Mouse (Mus musculus): ENCODE measurements around the gene Igsf3. TPM values are rescaled to one million over a fixed set of nuclear protein-coding genes. Genes with fewer than 3 reads are reported as not detected.
"Not testable (repeated sequence)": the region's sequence is repeated elsewhere in the genome, so short reads cannot be mapped to it uniquely, and the experiment has no call there.

Igsf3 gene
- polyA plus RNA-seq, 1 experiment from 2014 or later = 22.7 TPM

DNA sequence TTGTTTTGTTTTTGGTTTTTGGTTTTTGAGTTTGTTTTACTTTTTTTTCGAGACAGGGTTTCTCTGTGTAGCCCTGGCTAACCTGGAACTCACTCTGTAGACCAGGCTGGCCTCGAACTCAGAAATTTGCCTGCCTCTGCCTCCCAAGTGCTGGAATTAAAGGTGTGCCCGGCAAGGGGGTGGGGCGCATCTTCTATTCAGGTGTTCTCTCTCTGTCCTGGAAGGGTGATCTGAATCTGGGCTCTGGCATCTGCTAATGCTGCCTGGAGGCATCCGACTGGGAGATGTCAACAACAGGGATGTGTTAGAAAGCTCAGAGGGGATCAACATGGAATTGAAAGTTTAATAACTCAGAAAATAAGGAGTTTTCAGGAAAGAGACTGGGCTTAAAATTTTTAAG lies 36.1 kb downstream of the Igsf3 start:
- DNase-seq (ENCODE audit: low spot score); H3K9me3 ChIP-seq (ENCODE audit: control insufficient read depth, low read length); H3K4me2 ChIP-seq (ENCODE audit: low read depth); H3K9ac ChIP-seq (ENCODE audit: low read length); H3K4me3 ChIP-seq (ENCODE audit: low read depth, low read length); H3K36me3 ChIP-seq (ENCODE audit: control insufficient read depth, insufficient read depth, low read length); H3K27me3 ChIP-seq (ENCODE audit: control insufficient read depth, insufficient read depth, low read length); ATAC-seq (ENCODE audit: insufficient read depth, low FRiP score, low TSS enrichment); H3K27ac ChIP-seq (ENCODE audit: low read depth, low read length): not testable (repeated sequence)
- H3K4me1 ChIP-seq (ENCODE audit: control insufficient read depth, insufficient read depth, low read length) = peaks cover 16% of the 10 kb centered on the region
- 94% methylated on average over 5 of the region's 5 CpGs for WGBS

DNA sequence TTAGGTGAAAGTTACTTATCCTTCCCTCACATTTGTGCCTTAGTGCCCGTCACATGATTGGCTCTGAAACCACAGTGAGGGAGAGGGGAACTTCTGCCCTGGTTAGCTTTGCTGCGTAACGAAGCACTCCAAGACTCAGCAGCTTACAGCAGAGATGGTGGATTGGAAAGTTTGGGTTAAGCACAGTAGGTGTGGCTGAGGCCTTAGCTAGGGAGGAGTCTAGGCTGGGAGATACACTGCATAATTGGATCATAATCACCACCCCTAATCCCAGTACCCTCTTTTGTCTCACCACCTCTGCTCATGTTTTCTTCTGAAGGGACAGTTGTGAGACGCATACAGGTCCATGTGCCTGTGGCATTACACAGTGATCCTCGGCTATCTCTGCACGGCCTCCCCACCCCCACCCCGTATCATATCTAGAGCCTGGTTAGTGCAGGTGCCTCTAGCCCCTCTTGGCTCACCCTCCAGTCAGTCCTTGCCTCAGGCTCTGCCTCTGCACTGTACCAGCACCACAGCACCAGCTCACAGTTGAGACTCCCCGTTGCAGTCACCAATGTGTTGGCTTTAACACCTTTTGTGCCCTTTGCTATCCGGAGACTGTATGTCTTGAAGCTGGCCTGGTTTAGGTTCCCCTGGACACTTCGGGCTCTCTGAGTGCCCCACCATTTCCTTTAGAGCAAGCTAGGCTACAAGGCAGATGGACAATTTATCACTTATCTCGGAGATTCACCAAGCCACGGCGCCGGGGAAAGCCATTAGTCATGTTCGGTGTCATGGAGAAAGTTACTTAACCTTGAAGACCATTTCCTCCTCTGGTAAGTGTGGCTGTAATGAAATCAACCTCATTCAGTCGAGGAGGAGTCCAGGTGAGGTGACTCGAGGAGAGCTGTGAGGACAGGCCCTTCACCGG lies 42.1 kb downstream of the Igsf3 start:
- ATAC-seq (ENCODE audit: insufficient read depth, low FRiP score, low TSS enrichment) (no peak), DNase-seq (ENCODE audit: low spot score) (no peak)
- Histone ChIP-seq H3K9ac (ENCODE audit: low read length) (no peak overlapping the region), H3K4me3 (ENCODE audit: low read depth, low read length) (no peak overlapping the region), H3K36me3 (ENCODE audit: control insufficient read depth, insufficient read depth, low read length) (no peaks in the 10 kb centered on the region), H3K9me3 (ENCODE audit: control insufficient read depth, low read length) (no peaks in the 10 kb centered on the region), H3K27ac (ENCODE audit: low read depth, low read length) (no peak overlapping the region), H3K4me1 (ENCODE audit: control insufficient read depth, insufficient read depth, low read length) (peaks cover 2% of the 10 kb centered on the region; the same call in 1 of the 2 replicates), H3K4me2 (ENCODE audit: low read depth) (no peak overlapping the region), H3K27me3 (ENCODE audit: control insufficient read depth, insufficient read depth, low read length) (no peaks in the 10 kb centered on the region)
- 68% methylated on average over 18 of the region's 18 CpGs for WGBS

- no peak overlapping the region for H3K4me3 ChIP-seq (ENCODE audit: low read depth, low read length)
- ATAC-seq (ENCODE audit: insufficient read depth, low FRiP score, low TSS enrichment) = no peak
- 76% methylated on average over 10 of the region's 10 CpGs for WGBS
Observed at GRCm38 (mm10) chr3:101419653-101419994, 42.7 kb downstream of the Igsf3 start.

GRCm38 (mm10) chr3:101423188-101423587 lies 46.3 kb downstream of the Igsf3 start:
- Histone ChIP-seq H3K9ac (ENCODE audit: low read length) (no peak overlapping the region), H3K9me3 (ENCODE audit: control insufficient read depth, low read length) (no peaks in the 10 kb centered on the region), H3K36me3 (ENCODE audit: control insufficient read depth, insufficient read depth, low read length) (peaks cover 8% of the 10 kb centered on the region), H3K27me3 (ENCODE audit: control insufficient read depth, insufficient read depth, low read length) (no peaks in the 10 kb centered on the region), H3K4me1 (ENCODE audit: control insufficient read depth, insufficient read depth, low read length) (peaks cover 2% of the 10 kb centered on the region; the same call in 1 of the 2 replicates), H3K4me3 (ENCODE audit: low read depth, low read length) (no peak overlapping the region), H3K4me2 (ENCODE audit: low read depth) (no peak overlapping the region), H3K27ac (ENCODE audit: low read depth, low read length) (no peak overlapping the region)
- no peak for ATAC-seq (ENCODE audit: insufficient read depth, low FRiP score, low TSS enrichment)
- DNase-seq (ENCODE audit: low spot score) = no peak
- WGBS = 50% methylated on average over 4 of the region's 4 CpGs

More at GRCm38 (mm10) chr3:101419653-101419994, 42.7 kb downstream of the Igsf3 start:
- no peak overlapping the region for H3K9ac ChIP-seq (ENCODE audit: low read length)
- H3K36me3 ChIP-seq (ENCODE audit: control insufficient read depth, insufficient read depth, low read length) = no peaks in the 10 kb centered on the region
- H3K4me2 ChIP-seq (ENCODE audit: low read depth) = no peak overlapping the region
- H3K27me3 ChIP-seq (ENCODE audit: control insufficient read depth, insufficient read depth, low read length) = no peaks in the 10 kb centered on the region
- no peak overlapping the region for H3K27ac ChIP-seq (ENCODE audit: low read depth, low read length)
- no peaks in the 10 kb centered on the region for H3K9me3 ChIP-seq (ENCODE audit: control insufficient read depth, low read length)
- no peak for DNase-seq (ENCODE audit: low spot score)
- H3K4me1 ChIP-seq (ENCODE audit: control insufficient read depth, insufficient read depth, low read length) = peaks cover 2% of the 10 kb centered on the region; the same call in 1 of the 2 replicates

- Histone ChIP-seq H3K4me2 (ENCODE audit: low read depth) (no peak overlapping the region), H3K27me3 (ENCODE audit: control insufficient read depth, insufficient read depth, low read length) (no peaks in the 10 kb centered on the region), H3K9me3 (ENCODE audit: control insufficient read depth, low read length) (no peaks in the 10 kb centered on the region), H3K9ac (ENCODE audit: low read length) (no peak overlapping the region), H3K36me3 (ENCODE audit: control insufficient read depth, insufficient read depth, low read length) (peaks cover 8% of the 10 kb centered on the region), H3K27ac (ENCODE audit: low read depth, low read length) (no peak overlapping the region), H3K4me1 (ENCODE audit: control insufficient read depth, insufficient read depth, low read length) (no peaks in the 10 kb centered on the region), H3K4me3 (ENCODE audit: low read depth, low read length) (no peak overlapping the region)
- DNase-seq (ENCODE audit: low spot score) = no peak
- no peak for ATAC-seq (ENCODE audit: insufficient read depth, low FRiP score, low TSS enrichment)
- 86% methylated on average over 10 of the region's 10 CpGs for WGBS
Observed at GRCm38 (mm10) chr3:101424295-101424885, 47.5 kb downstream of the Igsf3 start.

- no peak overlapping the region for H3K27ac ChIP-seq (ENCODE audit: low read depth, low read length)
- H3K4me3 ChIP-seq (ENCODE audit: low read depth, low read length) = no peak overlapping the region
- no peaks in the 10 kb centered on the region for H3K4me1 ChIP-seq (ENCODE audit: control insufficient read depth, insufficient read depth, low read length)
- ATAC-seq (ENCODE audit: insufficient read depth, low FRiP score, low TSS enrichment) (no peak), DNase-seq (ENCODE audit: low spot score) (no peak)
- H3K36me3 ChIP-seq (ENCODE audit: control insufficient read depth, insufficient read depth, low read length) = peaks cover 8% of the 10 kb centered on the region
- WGBS = 72% methylated on average over 8 of the region's 8 CpGs
- no peak overlapping the region for H3K9ac ChIP-seq (ENCODE audit: low read length)
- H3K27me3 ChIP-seq (ENCODE audit: control insufficient read depth, insufficient read depth, low read length) = no peaks in the 10 kb centered on the region
- no peak overlapping the region for H3K4me2 ChIP-seq (ENCODE audit: low read depth)
- H3K9me3 ChIP-seq (ENCODE audit: control insufficient read depth, low read length) = no peaks in the 10 kb centered on the region
Observed at GRCm38 (mm10) chr3:101429982-101430754, 53.3 kb downstream of the Igsf3 start.

DNA sequence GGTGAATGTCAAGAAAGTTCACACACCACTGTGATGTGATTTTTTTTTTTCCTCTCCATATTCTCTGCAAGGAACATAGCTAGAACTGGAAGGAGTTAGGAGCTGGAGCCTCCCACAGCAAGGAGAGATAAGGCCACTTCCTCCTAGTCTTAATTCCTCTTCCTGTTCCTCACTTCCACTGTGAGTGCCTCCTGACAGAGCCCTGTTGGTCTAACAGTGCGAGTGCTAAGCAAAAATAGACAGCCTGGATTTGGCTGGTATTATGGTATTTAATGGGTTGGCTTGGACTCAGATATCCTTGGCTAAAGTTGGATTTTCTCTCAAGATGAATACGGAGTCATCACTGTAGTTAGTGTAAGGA lies 53.9 kb downstream of the Igsf3 start:
- 90% methylated on average over 2 of the region's 2 CpGs for WGBS
- ATAC-seq (ENCODE audit: insufficient read depth, low FRiP score, low TSS enrichment) (no peak), DNase-seq (ENCODE audit: low spot score) (no peak)
- no peak overlapping the region for H3K4me3 ChIP-seq (ENCODE audit: low read depth, low read length)
- H3K4me2 ChIP-seq (ENCODE audit: low read depth) = no peak overlapping the region
- H3K4me1 ChIP-seq (ENCODE audit: control insufficient read depth, insufficient read depth, low read length) = no peaks in the 10 kb centered on the region
- no peak overlapping the region for H3K9ac ChIP-seq (ENCODE audit: low read length)
- no peak overlapping the region for H3K27ac ChIP-seq (ENCODE audit: low read depth, low read length)
- H3K27me3 ChIP-seq (ENCODE audit: control insufficient read depth, insufficient read depth, low read length) = no peaks in the 10 kb centered on the region
- H3K36me3 ChIP-seq (ENCODE audit: control insufficient read depth, insufficient read depth, low read length) = peaks cover 10% of the 10 kb centered on the region
- no peaks in the 10 kb centered on the region for H3K9me3 ChIP-seq (ENCODE audit: control insufficient read depth, low read length)

- ATAC-seq (ENCODE audit: insufficient read depth, low FRiP score, low TSS enrichment) = no peak
- Histone ChIP-seq H3K9ac (ENCODE audit: low read length) (no peak overlapping the region), H3K27ac (ENCODE audit: low read depth, low read length) (no peak overlapping the region), H3K27me3 (ENCODE audit: control insufficient read depth, insufficient read depth, low read length) (no peaks in the 10 kb centered on the region), H3K36me3 (ENCODE audit: control insufficient read depth, insufficient read depth, low read length) (peaks cover 6% of the 10 kb centered on the region), H3K4me2 (ENCODE audit: low read depth) (no peak overlapping the region), H3K4me1 (ENCODE audit: control insufficient read depth, insufficient read depth, low read length) (no peaks in the 10 kb centered on the region), H3K4me3 (ENCODE audit: low read depth, low read length) (no peak overlapping the region), H3K9me3 (ENCODE audit: control insufficient read depth, low read length) (no peaks in the 10 kb centered on the region)
- no peak for DNase-seq (ENCODE audit: low spot score)
- 97% methylated on average over 8 of the region's 8 CpGs for WGBS
Observed at GRCm38 (mm10) chr3:101435672-101436071, 58.8 kb downstream of the Igsf3 start.

Data from neural tube, embryonic 11.5 days (tissue).